Mouse (Mus musculus) forebrain, embryonic 14.5 days (tissue): Measurements from ENCODE around the gene Zfp787. TPM values are rescaled to one million over a fixed set of nuclear protein-coding genes. Genes with fewer than 3 reads are reported as not detected.
A peak's percentile ranks its signal among the peaks of the same experiment; 100 is the strongest.

ENCODE experiments used
- ATAC-seq: fragments of 200-750 bp; cut with Nextera tagmentation; 2 replicates; pipeline ENCODE4 v1.8.0; 2017; ENCODE audit warnings: mild to moderate bottlenecking, moderate library complexity
- DNase-seq: peaks from one replicate; pipeline ENCODE4 v3.0.0-alpha.2; 2015; ENCODE audit warnings: low spot score
- H3K27ac ChIP-seq: fragments of 300-500 bp; sonication (generic); 2 replicates; pipeline ENCODE4 v1.5.1; 2014; ENCODE audit warnings: low read depth, mild to moderate bottlenecking, control low read depth, low read length, moderate library complexity
- H3K27me3 ChIP-seq: fragments of 300-500 bp; sonication (generic); replicated peaks from 2 replicates; pipeline ENCODE4 v1.6.1; 2014; ENCODE audit warnings: low read length, control low read depth, mixed read lengths; ENCODE audit not compliant: control insufficient read depth, insufficient read depth
- H3K36me3 ChIP-seq: fragments of 300-500 bp; sonication (generic); 2 replicates; pipeline ENCODE4 v1.6.1; 2014; ENCODE audit warnings: low read length, control low read depth; ENCODE audit not compliant: control insufficient read depth, insufficient read depth
- H3K4me1 ChIP-seq: fragments of 300-500 bp; sonication (generic); 2 replicates; pipeline ENCODE4 v1.6.1; 2014; ENCODE audit warnings: antibody characterized with exemption, low read length, control low read depth; ENCODE audit not compliant: control insufficient read depth, insufficient read depth
- H3K4me2 ChIP-seq: fragments of 300-500 bp; sonication (generic); 2 replicates; pipeline ENCODE4 v1.6.1; 2014; ENCODE audit warnings: mild to moderate bottlenecking, control low read depth, low read length
- H3K4me3 ChIP-seq: fragments of 300-500 bp; sonication (generic); 2 replicates; pipeline ENCODE4 v1.5.1; 2014; ENCODE audit warnings: low read depth, low read length, control low read depth
- H3K9ac ChIP-seq: fragments of 300-500 bp; sonication (generic); 2 replicates; pipeline ENCODE4 v1.6.1; 2014; ENCODE audit warnings: mild to moderate bottlenecking, low read length, control low read depth, moderate library complexity
- H3K9me3 ChIP-seq: fragments of 300-500 bp; sonication (generic); replicated peaks from 2 replicates; pipeline ENCODE4 v1.6.1; 2016; ENCODE audit warnings: low read length, control low read depth, mixed read lengths; ENCODE audit not compliant: control insufficient read depth
- WGBS: fragments of 180-500 bp; shearing (Covaris S2); extraction: QIAGEN DNeasy Blood & Tissue Kit; methylation state at CpG from one replicate; pipeline ENCODE4 v1.1.7; 2014; 5-methylcytosine and 5-hydroxymethylcytosine counted together
- polyA plus RNA-seq: library from polyadenylated mRNA; unstranded; fragments of >200 nt; fragmentation: Nextera tagmentation; extraction: Ambion mirVana; gene quantifications from 2 replicates; pipeline ENCODE4 v1.2.1, GENCODE M21; 2014

Zfp787 gene
- polyA plus RNA-seq, 1 experiment from 2014 or later = 13.8 TPM

- Histone ChIP-seq H3K9ac (no peak overlapping the region), H3K4me2 (no peak overlapping the region), H3K36me3 (0 out of 2 replicates have a peak, but pooled peaks cover 7% of the 10 kb centered on the region), H3K4me1 (peaks cover 6% of the 10 kb centered on the region; the same call in 1 of the 2 replicates), H3K27ac (no peak overlapping the region), H3K27me3 (no peaks in the 10 kb centered on the region), H3K9me3 (no peaks in the 10 kb centered on the region), H3K4me3 (no peak overlapping the region)
- 87% methylated on average over 7 of the region's 7 CpGs for WGBS
- no peak for DNase-seq
- ATAC-seq = no peak
These were observed 9.4 kb downstream of the Zfp787 start for GRCm38 (mm10) chr7:6146194-6146981.

GRCm38 (mm10) chr7:6145423-6146188 is 10.2 kb downstream of the Zfp787 start:
- no peak overlapping the region for H3K27ac ChIP-seq
- H3K27me3 ChIP-seq = no peaks in the 10 kb centered on the region
- WGBS = 83% methylated on average over 8 of the region's 8 CpGs
- ATAC-seq = no peak
- H3K9me3 ChIP-seq = no peaks in the 10 kb centered on the region
- DNase-seq = no peak
- no peak overlapping the region for H3K4me3 ChIP-seq
- no peak overlapping the region for H3K9ac ChIP-seq
- H3K36me3 ChIP-seq = peaks cover 13% of the 10 kb centered on the region; the same call in 1 of the 2 replicates
- no peak overlapping the region for H3K4me2 ChIP-seq
- H3K4me1 ChIP-seq = peaks cover 6% of the 10 kb centered on the region; the same call in 1 of the 2 replicates

DNA sequence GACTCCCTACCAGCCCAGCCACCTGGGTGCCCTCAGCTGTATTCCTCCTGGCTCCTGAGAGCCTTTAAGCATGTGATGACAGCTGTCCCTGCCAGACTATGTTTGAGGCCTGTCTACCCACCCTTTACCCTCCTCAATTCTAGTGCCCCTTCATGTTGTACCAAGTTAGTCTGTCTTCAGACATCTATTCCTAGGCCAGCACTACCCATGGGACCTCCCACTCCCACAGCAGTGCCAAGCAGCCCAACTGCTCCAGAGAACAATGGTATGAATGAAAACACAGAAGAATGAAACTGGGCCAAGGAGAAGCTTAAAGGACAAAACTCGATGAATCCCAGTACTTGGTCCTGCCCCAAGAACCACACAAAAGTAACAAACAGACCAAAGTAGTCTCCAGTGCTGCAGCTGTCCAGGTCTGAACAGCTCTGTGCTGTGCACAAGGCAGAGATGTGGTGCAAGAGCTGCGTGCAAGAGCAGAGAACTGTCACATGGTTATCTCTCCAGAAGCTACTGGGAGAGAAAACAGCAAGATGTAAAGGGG is 11.7 kb downstream of the Zfp787 start:
- no peak overlapping the region for H3K9ac ChIP-seq
- no peak overlapping the region for H3K27ac ChIP-seq
- ATAC-seq (peak; percentile 43; the same call in 1 of the 2 replicates), DNase-seq (peak; percentile 20)
- peaks cover 25% of the 10 kb centered on the region; the same call in 1 of the 2 replicates for H3K36me3 ChIP-seq
- H3K9me3 ChIP-seq = no peaks in the 10 kb centered on the region
- 50% methylated on average over 2 of the region's 2 CpGs for WGBS
- no peaks in the 10 kb centered on the region for H3K27me3 ChIP-seq
- 0 out of 2 replicates have a peak, but pooled peaks cover 4% of the 10 kb centered on the region for H3K4me1 ChIP-seq
- no peak overlapping the region for H3K4me3 ChIP-seq
- H3K4me2 ChIP-seq = no peak overlapping the region

DNA sequence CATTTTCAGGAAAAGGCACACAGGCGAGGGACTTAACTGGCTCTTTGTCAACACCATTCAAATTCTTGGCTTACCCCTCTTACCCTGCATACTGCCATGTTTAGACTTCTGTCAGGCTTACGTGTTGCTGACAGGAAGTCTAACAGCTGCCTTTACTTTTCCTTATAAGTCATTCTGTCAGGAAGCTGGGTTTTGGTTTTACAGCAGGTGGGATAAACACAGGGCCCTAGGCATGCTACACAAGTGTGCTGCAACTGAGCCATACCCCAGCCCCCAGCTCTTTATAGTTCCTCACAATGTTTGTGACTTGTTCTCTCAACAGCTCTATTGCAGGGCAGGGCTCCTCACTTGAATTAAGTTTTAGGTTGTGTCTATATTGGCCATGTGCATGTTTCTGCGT is 16.5 kb downstream of the Zfp787 start:
- no peak overlapping the region for H3K9ac ChIP-seq
- peaks cover 31% of the 10 kb centered on the region; the same call in 1 of the 2 replicates for H3K36me3 ChIP-seq
- ATAC-seq (no peak), DNase-seq (no peak)
- H3K4me3 ChIP-seq = no peak overlapping the region
- H3K9me3 ChIP-seq = no peaks in the 10 kb centered on the region
- no peak overlapping the region for H3K27ac ChIP-seq
- H3K27me3 ChIP-seq = no peaks in the 10 kb centered on the region
- WGBS = 87% methylated on average over 3 of the region's 3 CpGs
- 0 out of 2 replicates have a peak, but pooled peaks cover 4% of the 10 kb centered on the region for H3K4me1 ChIP-seq
- no peak overlapping the region for H3K4me2 ChIP-seq

DNA sequence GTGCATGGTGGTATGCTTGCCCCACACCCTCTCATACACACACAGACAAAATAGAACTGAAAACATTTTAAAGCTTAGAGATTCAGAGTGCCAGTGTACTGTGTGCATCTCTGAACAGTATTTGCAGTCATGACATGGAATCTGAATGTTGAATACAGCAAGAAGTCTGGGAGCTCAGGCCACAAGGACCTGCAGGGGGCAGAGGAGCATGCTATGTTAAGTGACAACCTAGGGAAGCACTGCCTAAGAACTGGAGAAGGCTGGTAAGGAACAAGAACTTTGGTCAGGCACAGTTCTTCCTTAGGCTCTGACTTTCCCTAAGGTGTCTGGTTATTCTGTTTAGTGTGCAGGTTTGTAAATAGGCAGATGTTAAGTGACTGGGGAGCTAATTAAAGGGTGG is 19.3 kb downstream of the Zfp787 start:
- Histone ChIP-seq H3K4me2 (no peak overlapping the region), H3K9ac (no peak overlapping the region), H3K4me1 (no peaks in the 10 kb centered on the region), H3K4me3 (no peak overlapping the region), H3K9me3 (0 out of 2 replicates have a peak, but pooled peaks cover 4% of the 10 kb centered on the region), H3K27me3 (no peaks in the 10 kb centered on the region), H3K36me3 (peaks cover 48% of the 10 kb centered on the region), H3K27ac (no peak overlapping the region)
- no peak for DNase-seq
- ATAC-seq = no peak

DNA sequence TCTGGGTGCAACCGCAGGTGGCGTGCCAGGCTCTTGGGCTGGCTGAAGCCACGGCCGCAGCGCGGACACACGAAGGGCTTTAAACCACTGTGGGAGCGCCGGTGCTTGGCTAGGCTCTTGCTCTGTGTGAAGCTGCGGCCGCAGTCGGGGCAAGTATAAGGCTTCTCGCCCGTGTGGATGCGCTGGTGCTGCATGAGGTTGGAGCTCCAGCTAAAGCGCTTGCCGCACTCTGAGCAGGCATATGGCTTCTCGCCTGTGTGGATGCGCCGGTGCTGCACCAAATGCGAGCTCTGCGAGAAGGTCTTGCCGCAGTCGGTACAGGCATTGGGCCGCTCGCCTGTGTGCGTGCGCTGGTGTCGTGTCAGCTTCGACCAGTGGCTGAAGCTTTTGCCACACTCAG is 23.2 kb downstream of the Zfp787 start:
- 80% methylated on average over 30 of the region's 30 CpGs for WGBS
- ATAC-seq = no peak

DNA sequence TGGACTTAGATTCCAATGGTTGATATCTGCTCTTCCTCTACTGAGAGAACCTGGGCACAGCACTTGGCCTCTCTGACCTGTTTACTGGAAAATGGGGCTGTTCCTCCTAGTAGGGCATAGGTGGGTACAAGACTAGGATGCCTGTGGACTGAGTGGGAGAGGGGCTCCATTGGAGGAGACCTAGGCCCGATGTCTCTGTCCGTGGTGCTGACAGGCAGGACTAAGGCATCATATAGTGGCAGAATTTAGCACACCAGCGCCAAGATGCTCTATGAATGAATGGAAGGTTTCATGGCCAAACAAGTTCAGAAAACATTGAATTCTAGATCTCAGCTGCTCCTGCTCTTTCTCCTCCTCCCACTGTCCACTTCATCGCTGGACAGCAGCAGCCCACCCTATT is 25.5 kb downstream of the Zfp787 start:
- no peak for DNase-seq
- 53% methylated on average over 4 of the region's 4 CpGs for WGBS
- H3K4me1 ChIP-seq = no peaks in the 10 kb centered on the region
- no peak overlapping the region for H3K4me3 ChIP-seq
- H3K27me3 ChIP-seq = no peaks in the 10 kb centered on the region
- no peak for ATAC-seq
- H3K4me2 ChIP-seq = no peak overlapping the region
- peaks cover 30% of the 10 kb centered on the region for H3K36me3 ChIP-seq
- H3K9me3 ChIP-seq = 0 out of 2 replicates have a peak, but pooled peaks cover 4% of the 10 kb centered on the region
- no peak overlapping the region for H3K27ac ChIP-seq
- H3K9ac ChIP-seq = no peak overlapping the region

More for the DNA sequence above, 23.2 kb downstream of the Zfp787 start:
- peaks cover 30% of the 10 kb centered on the region for H3K36me3 ChIP-seq
- H3K4me3 ChIP-seq = no peak overlapping the region
- DNase-seq = no peak
- no peaks in the 10 kb centered on the region for H3K27me3 ChIP-seq
- H3K4me2 ChIP-seq = no peak overlapping the region
- no peak overlapping the region for H3K9ac ChIP-seq
- no peaks in the 10 kb centered on the region for H3K4me1 ChIP-seq
- H3K9me3 ChIP-seq = 0 out of 2 replicates have a peak, but pooled peaks cover 4% of the 10 kb centered on the region
- no peak overlapping the region for H3K27ac ChIP-seq

- 36% methylated on average over 7 of the region's 7 CpGs for WGBS
- DNase-seq = peak; percentile 91
- H3K9me3 ChIP-seq = no peaks in the 10 kb centered on the region
- H3K4me1 ChIP-seq = no peaks in the 10 kb centered on the region
- ATAC-seq = peak; percentile 78
- H3K27me3 ChIP-seq = no peaks in the 10 kb centered on the region
- peaks cover 6% of the 10 kb centered on the region for H3K36me3 ChIP-seq
- H3K4me2 ChIP-seq = no peak overlapping the region
- H3K9ac ChIP-seq = no peak overlapping the region
- no peak overlapping the region for H3K27ac ChIP-seq
- H3K4me3 ChIP-seq = no peak overlapping the region
These were observed 28.9 kb downstream of the Zfp787 start for GRCm38 (mm10) chr7:6126690-6127448.
